Mouse (Mus musculus) retina, embryonic 14.5 days (tissue): ENCODE measurements around the gene Rbfox2.

Experiments used
- DNase-seq: peaks from one replicate; pipeline ENCODE4 v3.0.0-alpha.2; 2015; ENCODE audit warnings: low spot score

The Rbfox2 gene

GRCm38 (mm10) chr15:77144960-77145359 lies 161.8 kb downstream of the Rbfox2 start:
- no peak for DNase-seq

GRCm38 (mm10) chr15:77142787-77143186 lies 164.0 kb downstream of the Rbfox2 start:
- no peak for DNase-seq

GRCm38 (mm10) chr15:77142352-77142751 lies 164.5 kb downstream of the Rbfox2 start:
- DNase-seq: no peak

- no peak for DNase-seq
These were observed 165.1 kb downstream of the Rbfox2 start for GRCm38 (mm10) chr15:77141711-77142110.

GRCm38 (mm10) chr15:77138282-77138681 lies 168.5 kb downstream of the Rbfox2 start:
- no peak for DNase-seq

- DNase-seq: no peak
These were observed 172.3 kb downstream of the Rbfox2 start for GRCm38 (mm10) chr15:77134483-77134882.

- no peak for DNase-seq
These were observed 177.7 kb downstream of the Rbfox2 start for GRCm38 (mm10) chr15:77129154-77129553.

- no peak for DNase-seq
These were observed 179.1 kb downstream of the Rbfox2 start for GRCm38 (mm10) chr15:77127737-77128136.

GRCm38 (mm10) chr15:77126674-77127073 lies 180.1 kb downstream of the Rbfox2 start:
- DNase-seq: no peak

- DNase-seq: no peak
These were observed 182.3 kb downstream of the Rbfox2 start for GRCm38 (mm10) chr15:77124372-77125117.

- DNase-seq: no peak
These were observed 184.0 kb downstream of the Rbfox2 start for GRCm38 (mm10) chr15:77122824-77123223.

- DNase-seq: no peak
These were observed 184.6 kb downstream of the Rbfox2 start for GRCm38 (mm10) chr15:77122208-77122607.

GRCm38 (mm10) chr15:77119666-77120065 lies 187.1 kb downstream of the Rbfox2 start:
- no peak for DNase-seq

- DNase-seq: no peak
These were observed 189.6 kb downstream of the Rbfox2 start for GRCm38 (mm10) chr15:77117209-77117608.

GRCm38 (mm10) chr15:77116139-77116722 lies 190.6 kb downstream of the Rbfox2 start:
- no peak for DNase-seq

GRCm38 (mm10) chr15:77115456-77115855 lies 191.3 kb downstream of the Rbfox2 start:
- DNase-seq: no peak

GRCm38 (mm10) chr15:77113591-77113990 lies 193.2 kb downstream of the Rbfox2 start:
- DNase-seq: no peak

- no peak for DNase-seq
These were observed 194.4 kb downstream of the Rbfox2 start for GRCm38 (mm10) chr15:77112378-77112777.

- DNase-seq: no peak
These were observed 194.9 kb downstream of the Rbfox2 start for GRCm38 (mm10) chr15:77111924-77112323.

GRCm38 (mm10) chr15:77110452-77110851 lies 196.4 kb downstream of the Rbfox2 start:
- DNase-seq: no peak

- DNase-seq: no peak
These were observed 199.5 kb downstream of the Rbfox2 start for GRCm38 (mm10) chr15:77107169-77107908.

- no peak for DNase-seq
These were observed 201.5 kb downstream of the Rbfox2 start for GRCm38 (mm10) chr15:77105273-77105672.
